Mouse (Mus musculus) inflammation-experienced regulatory T-cells, adult 6 months (primary cell): Measurements from ENCODE around the gene Gpc1. TPM values are rescaled to one million over a fixed set of nuclear protein-coding genes. Genes with fewer than 3 reads are reported as not detected.

Source experiments
- ATAC-seq: one replicate; pipeline ENCODE4 v1.8.0; 2017
- polyA plus RNA-seq, 3 experiments: library from polyadenylated mRNA; unstranded; fragments of 100-300 nt; shearing (Covaris generic); gene quantifications; one replicate each; pipeline ENCODE4 v1.2.1; 2017

The Gpc1 gene
- polyA plus RNA-seq, 3 experiments from 2014 or later, result 0.87 to 3.0 (median 2.8) TPM

- ATAC-seq, result no peak
These were observed 2.7 kb downstream of the Gpc1 start for GRCm38 (mm10) chr1:92833987-92834706.

GRCm38 (mm10) chr1:92837931-92838833, 6.7 kb downstream of the Gpc1 start:
- no peak for ATAC-seq

DNA sequence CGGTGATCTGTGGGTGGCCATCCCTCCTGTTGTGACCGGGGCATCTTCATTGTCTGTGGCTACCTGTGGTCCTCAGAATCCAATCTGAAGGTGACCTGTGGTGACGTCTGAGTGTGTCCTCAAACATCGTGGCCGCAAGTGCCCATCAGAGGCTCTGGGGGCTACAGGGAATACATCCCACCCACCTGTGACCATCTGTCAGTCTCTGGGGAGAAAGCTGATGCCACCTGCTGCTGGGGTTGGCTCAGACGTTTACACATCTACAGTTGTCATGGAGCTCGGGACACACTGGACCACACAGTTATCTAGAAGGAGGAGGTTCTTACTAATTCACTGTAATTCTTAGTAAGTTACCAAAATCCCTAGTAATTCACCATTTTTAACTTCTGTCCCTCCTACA, 7.8 kb downstream of the Gpc1 start:
- ATAC-seq, result no peak

GRCm38 (mm10) chr1:92840231-92840890, 8.9 kb downstream of the Gpc1 start:
- ATAC-seq, result no peak

GRCm38 (mm10) chr1:92841427-92841826, 10.0 kb downstream of the Gpc1 start:
- ATAC-seq, result no peak

GRCm38 (mm10) chr1:92845889-92846288, 14.4 kb downstream of the Gpc1 start:
- no peak for ATAC-seq

DNA sequence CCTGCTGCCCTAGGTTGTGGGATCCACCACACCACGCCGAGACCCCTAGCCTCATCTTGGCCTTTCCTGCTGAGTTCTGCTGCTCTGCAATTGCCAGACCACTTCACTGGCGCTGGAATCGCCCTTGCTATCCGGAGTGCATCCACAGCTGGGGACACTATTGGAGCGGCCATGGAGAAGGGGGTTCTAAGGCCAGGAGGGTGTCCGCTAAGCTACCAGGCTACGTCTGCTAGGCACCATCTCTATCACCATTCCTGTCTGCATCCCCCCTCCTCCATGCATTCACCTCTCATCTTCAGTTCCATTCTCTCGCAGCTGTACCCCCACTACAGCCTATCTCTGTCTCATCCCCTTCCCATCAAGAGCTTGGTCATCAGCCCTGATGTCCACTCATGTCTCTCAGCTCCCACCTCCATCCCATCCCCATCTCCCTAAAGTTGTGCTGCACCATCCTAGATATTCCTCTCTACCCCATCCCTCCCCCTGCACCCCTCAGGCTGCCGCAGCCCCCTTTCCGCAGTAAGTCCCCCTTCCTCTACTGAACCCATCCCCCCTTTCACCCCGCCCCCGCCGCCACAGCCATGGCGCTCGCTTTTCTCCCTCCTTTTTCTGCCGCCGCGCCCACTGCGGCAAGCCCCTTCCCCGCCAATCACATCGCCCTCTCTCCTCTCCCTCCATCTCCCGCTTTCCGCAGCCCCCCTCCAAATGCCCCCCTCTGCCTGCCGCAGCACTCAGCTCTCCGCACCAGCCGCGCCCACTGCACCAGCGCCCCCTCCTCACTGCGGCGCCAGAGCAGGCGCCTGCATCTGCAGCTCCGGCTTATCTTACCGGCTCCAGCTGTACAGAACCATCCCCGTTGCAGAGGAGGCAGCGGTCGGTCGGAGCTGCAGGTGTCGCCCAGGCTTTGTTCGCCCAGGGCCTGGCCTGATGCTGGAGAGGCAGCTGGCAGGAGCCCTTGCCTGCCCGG, 16.7 kb downstream of the Gpc1 start:
- no peak for ATAC-seq

DNA sequence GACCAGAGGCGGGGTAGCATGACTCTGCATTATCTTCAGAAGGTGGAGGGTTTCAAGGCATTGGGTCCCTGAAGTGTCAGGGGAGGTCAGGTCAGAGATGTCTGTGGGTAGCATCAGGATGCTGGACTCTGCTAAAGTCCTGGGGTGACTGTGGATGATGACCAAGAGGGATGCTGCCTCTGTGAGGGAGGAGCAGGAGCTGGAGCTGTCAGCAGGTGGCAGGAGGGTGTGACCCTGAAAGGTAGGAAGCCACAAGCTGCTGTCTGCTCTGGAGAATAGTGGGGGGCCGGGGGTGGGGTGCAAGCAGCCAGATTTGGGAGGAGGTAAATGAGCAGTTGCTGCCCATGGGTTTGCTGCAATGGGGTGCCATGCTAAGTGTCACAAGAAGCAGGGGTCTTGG, 18.0 kb downstream of the Gpc1 start:
- ATAC-seq, result no peak

- ATAC-seq, result peak; percentile 38
These were observed 18.6 kb downstream of the Gpc1 start for GRCm38 (mm10) chr1:92849938-92850574.

DNA sequence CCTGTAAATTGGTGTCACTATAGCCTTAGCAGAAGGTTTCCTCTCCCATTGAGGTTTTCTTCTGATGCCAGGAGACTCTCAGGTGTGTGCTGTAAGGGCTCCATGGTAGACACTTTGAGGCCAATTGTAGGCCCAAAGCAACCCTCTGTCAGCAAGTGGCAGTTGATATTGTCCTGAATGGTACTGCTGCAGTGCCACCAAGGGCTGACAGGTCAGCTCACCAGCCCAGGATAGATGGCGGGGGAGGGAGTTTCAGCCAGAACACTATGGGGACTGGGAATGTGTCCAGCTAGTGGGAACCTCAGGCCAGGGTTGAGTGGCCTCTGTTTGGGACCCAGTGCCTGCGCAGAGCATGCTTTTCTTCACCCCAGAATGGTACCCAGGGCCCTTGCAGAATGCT, 21.0 kb downstream of the Gpc1 start:
- ATAC-seq, result no peak

GRCm38 (mm10) chr1:92861503-92861902, 30.1 kb downstream of the Gpc1 start:
- no peak for ATAC-seq

GRCm38 (mm10) chr1:92863268-92863667, 31.8 kb downstream of the Gpc1 start:
- no peak for ATAC-seq

- no peak for ATAC-seq
These were observed 34.7 kb downstream of the Gpc1 start for GRCm38 (mm10) chr1:92866170-92866569.

DNA sequence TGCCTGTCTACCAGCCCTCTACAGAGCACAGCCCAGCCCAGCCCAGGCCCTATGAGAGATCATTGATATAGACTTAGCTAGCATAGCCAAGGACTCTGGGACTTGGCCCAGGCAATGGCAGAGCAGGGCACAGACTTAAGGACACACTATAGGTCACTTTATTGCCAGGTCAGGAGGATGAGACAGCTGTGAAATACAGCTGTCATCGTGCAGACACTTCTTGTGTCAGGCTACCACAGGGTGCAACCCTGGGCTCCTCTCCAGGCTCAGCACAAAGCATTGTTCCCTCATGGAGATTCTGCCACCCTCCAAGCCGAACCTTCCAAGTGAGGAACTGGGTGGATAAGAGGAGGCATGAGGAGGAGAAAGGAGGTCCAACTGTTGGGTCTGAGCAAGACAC, 38.5 kb downstream of the Gpc1 start:
- ATAC-seq, result no peak

DNA sequence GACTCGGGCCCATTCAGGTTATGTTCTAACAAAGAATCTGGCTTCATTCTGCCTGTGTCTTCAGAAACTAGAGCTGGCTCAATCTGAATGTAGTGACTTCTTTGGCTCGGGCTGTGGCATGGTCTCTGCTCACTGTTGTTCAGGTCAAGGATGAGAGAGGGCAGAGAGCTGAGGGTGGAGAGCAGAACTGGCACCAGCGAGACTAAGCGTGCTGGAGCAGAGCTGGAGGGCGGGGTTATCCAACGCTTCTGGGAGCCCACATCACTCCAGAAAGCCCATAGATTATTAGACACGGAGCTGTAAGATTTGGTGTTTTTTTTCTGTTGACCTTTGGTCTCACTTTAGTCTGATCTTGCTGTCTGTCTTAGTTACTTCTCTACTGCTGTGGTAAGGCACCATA, 41.2 kb downstream of the Gpc1 start:
- ATAC-seq, result no peak

GRCm38 (mm10) chr1:92874011-92874410, 42.6 kb downstream of the Gpc1 start:
- ATAC-seq, result no peak

- ATAC-seq, result no peak
These were observed 44.1 kb downstream of the Gpc1 start for GRCm38 (mm10) chr1:92875360-92876111.

GRCm38 (mm10) chr1:92877431-92877978, 46.1 kb downstream of the Gpc1 start:
- no peak for ATAC-seq

GRCm38 (mm10) chr1:92878066-92878741, 46.8 kb downstream of the Gpc1 start:
- ATAC-seq, result no peak

DNA sequence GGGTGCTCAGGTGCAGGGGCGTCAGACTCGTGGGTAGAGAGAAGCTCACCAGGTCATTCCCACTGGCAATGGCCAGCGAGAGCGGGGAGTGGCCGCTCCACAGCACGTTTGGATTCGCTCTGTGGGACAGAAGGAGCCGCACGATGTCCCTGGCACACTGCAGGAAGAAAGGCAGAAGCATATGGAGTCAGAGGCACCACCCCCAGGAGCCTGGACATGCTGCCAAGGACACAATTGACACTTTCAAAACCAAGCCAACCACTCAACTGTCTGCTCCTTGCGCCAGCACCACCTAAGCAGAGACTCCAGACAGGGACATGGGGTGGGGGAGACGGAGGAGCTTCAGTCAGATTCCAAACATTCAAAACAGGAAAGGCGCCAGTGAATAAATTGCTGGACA, 47.8 kb downstream of the Gpc1 start:
- ATAC-seq, result no peak
